Mouse (Mus musculus) spleen, adult 2 months (tissue): ENCODE measurements around the gene Dgcr6. TPM values are rescaled to one million over a fixed set of nuclear protein-coding genes. Genes with fewer than 3 reads are reported as not detected.

Experiments
- DNase-seq, 2 experiments: peaks; one replicate each; pipeline versions ENCODE4 v3.0.0 to v3.0.0-alpha.2; 2012 to 2021; ENCODE audit warnings: low spot score in 2 of 2, low read depth in 1 of 2
- H3K27ac ChIP-seq: fragments of 200-500 bp; 2 replicates; pipeline ENCODE4 v1.5.1; 2012; ENCODE audit warnings: low read length, inconsistent platforms; ENCODE audit not compliant: insufficient read depth
- H3K27me3 ChIP-seq: fragments of 200-500 bp; 2 replicates; pipeline ENCODE4 v1.6.1; 2012; ENCODE audit warnings: mild to moderate bottlenecking, moderate library complexity, low read length, inconsistent platforms; ENCODE audit not compliant: control insufficient read depth, insufficient read depth
- H3K36me3 ChIP-seq: fragments of 200-500 bp; 2 replicates; pipeline ENCODE4 v1.6.1; 2012; ENCODE audit warnings: mild to moderate bottlenecking, low read length, inconsistent platforms; ENCODE audit not compliant: control insufficient read depth, insufficient read depth
- H3K4me1 ChIP-seq: fragments of 200-500 bp; 2 replicates; pipeline ENCODE4 v1.6.1; 2011; ENCODE audit warnings: inconsistent platforms; ENCODE audit not compliant: control insufficient read depth, insufficient read depth, insufficient read length
- H3K4me3 ChIP-seq: fragments of 200-500 bp; 2 replicates; pipeline ENCODE4 v1.5.1; 2011; ENCODE audit warnings: mild to moderate bottlenecking, inconsistent platforms; ENCODE audit not compliant: insufficient read depth, insufficient read length; ENCODE audit errors: extremely low read depth
- CTCF ChIP-seq: fragments of 200-500 bp; IDR thresholded peaks from 2 replicates; pipeline ENCODE4 v1.5.1; 2011; ENCODE audit warnings: mild to moderate bottlenecking, inconsistent platforms; ENCODE audit not compliant: insufficient read depth, insufficient read length, insufficient replicate concordance; ENCODE audit errors: extremely low read depth
- POLR2A ChIP-seq: fragments of 200-500 bp; IDR thresholded peaks from 2 replicates; pipeline ENCODE4 v1.6.1; 2011; ENCODE audit warnings: low read depth, low read length, inconsistent platforms
- WGBS: fragments of 180-500 bp; shearing (Covaris S2); methylation state at CpG from one replicate; pipeline ENCODE4 v1.1.7; 2018; 5-methylcytosine and 5-hydroxymethylcytosine counted together
- polyA plus RNA-seq: library from polyadenylated mRNA; depleted of rRNA; stranded (reverse); fragments of >200 nt; gene quantifications from 2 replicates; pipeline ENCODE4 v1.2.3, GENCODE M21; 2012

Dgcr6 gene
- polyA plus RNA-seq, 1 experiment, result 17.6 TPM

- Histone ChIP-seq H3K4me3 (no peak overlapping the region), H3K36me3 (no peaks in the 10 kb centered on the region), H3K4me1 (no peaks in the 10 kb centered on the region), H3K27me3 (no peaks in the 10 kb centered on the region), H3K27ac (no peak overlapping the region)
- WGBS, result 40% methylated on average over 2 of the region's 2 CpGs
- TF ChIP-seq POLR2A (no peak), CTCF (no peak)
- no peak for DNase-seq
Observed at GRCm38 (mm10) chr16:18031752-18032151, 20.9 kb upstream of the Dgcr6 start.

- Histone ChIP-seq H3K4me3 (no peak overlapping the region), H3K36me3 (no peaks in the 10 kb centered on the region), H3K27me3 (no peaks in the 10 kb centered on the region), H3K4me1 (no peaks in the 10 kb centered on the region), H3K27ac (no peak overlapping the region)
- WGBS, result 73% methylated on average over 4 of the region's 4 CpGs
- no peak for DNase-seq
- no peak for TF ChIP-seq CTCF
Observed at GRCm38 (mm10) chr16:18033289-18033688, 19.4 kb upstream of the Dgcr6 start.

DNA sequence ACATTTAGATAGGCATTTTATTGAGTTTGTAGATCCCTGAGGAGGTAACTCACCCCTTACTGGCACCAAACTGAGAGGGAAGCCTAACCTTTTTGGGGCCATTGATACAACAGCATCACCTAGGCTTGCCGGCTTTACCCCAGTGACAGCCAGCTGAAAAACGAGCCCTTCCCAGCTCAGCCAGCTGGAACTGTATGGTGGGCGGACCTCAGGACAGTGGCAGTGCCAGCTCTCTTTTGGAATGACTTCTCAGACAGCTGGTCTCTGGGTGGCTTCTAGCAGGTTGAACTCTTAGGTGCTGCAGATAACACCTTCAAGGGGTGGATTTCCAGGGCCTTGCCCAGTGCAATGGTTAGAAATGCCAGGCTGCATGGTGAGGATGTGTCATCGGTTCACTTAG, 18.4 kb upstream of the Dgcr6 start:
- Histone ChIP-seq H3K27ac (no peak overlapping the region), H3K27me3 (no peaks in the 10 kb centered on the region), H3K4me3 (no peak overlapping the region), H3K4me1 (no peaks in the 10 kb centered on the region), H3K36me3 (no peaks in the 10 kb centered on the region)
- 90% methylated on average over 4 of the region's 4 CpGs for WGBS
- no peak for TF ChIP-seq POLR2A
- no peak for TF ChIP-seq CTCF
- DNase-seq, result no peak

DNA sequence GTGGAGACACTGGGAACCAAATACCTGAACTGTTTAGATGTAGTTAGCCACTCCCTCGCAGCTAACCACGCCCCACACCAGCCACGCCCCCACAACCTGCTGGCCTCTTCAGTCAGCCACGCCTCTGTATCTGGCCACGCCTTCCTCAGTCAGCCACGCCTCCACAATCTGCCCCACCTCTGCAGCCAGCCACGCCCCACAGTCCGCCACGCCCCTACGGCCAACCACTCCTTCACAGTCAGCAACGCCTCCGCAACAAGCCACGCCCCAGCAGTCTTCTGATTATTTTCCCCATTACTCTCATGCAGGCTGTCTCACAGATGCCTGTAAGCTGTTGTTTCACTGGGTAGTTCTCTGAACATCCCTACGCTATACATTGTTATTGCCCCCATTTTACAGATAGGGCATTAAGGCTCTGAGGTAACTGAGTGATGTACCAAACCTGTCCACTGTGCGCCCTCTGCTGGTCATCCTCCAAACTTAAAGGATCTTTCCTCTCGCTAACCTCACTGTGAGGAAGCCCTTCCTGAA, 16.2 kb upstream of the Dgcr6 start:
- H3K27me3 ChIP-seq, result no peaks in the 10 kb centered on the region
- H3K36me3 ChIP-seq, result no peaks in the 10 kb centered on the region
- no peak for TF ChIP-seq POLR2A
- TF ChIP-seq CTCF, result peak; percentile 38; the same call in 1 of the 2 replicates
- WGBS, result 43% methylated on average over 16 of the region's 16 CpGs
- peak in 1 of 2 experiments; percentile 56 for DNase-seq
- no peak overlapping the region for H3K4me3 ChIP-seq
- H3K4me1 ChIP-seq, result no peaks in the 10 kb centered on the region
- no peak overlapping the region for H3K27ac ChIP-seq

DNA sequence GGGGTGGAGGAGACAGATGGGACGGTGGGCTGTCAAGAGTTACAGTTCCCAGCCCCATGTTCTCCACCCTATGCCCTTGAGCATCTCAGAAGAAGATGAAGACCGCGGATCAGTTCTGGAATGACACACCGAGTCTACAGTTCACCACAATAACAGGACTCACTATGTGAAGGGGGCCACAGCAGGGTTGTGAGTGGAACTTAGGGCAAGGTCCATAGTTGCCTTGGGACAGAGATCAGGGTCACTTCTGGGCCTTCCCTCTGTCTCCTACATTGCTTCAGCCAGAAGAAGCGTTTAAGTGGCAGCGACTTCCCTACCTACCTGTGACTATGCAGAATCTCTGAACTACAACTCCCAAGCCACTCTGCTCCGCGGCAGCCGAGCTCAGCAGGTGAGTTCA, 15.6 kb upstream of the Dgcr6 start:
- H3K27ac ChIP-seq, result no peak overlapping the region
- TF ChIP-seq POLR2A (no peak), CTCF (no peak)
- no peak overlapping the region for H3K4me3 ChIP-seq
- H3K4me1 ChIP-seq, result no peaks in the 10 kb centered on the region
- no peak for DNase-seq
- WGBS, result 63% methylated on average over 9 of the region's 9 CpGs
- H3K36me3 ChIP-seq, result no peaks in the 10 kb centered on the region
- no peaks in the 10 kb centered on the region for H3K27me3 ChIP-seq

DNA sequence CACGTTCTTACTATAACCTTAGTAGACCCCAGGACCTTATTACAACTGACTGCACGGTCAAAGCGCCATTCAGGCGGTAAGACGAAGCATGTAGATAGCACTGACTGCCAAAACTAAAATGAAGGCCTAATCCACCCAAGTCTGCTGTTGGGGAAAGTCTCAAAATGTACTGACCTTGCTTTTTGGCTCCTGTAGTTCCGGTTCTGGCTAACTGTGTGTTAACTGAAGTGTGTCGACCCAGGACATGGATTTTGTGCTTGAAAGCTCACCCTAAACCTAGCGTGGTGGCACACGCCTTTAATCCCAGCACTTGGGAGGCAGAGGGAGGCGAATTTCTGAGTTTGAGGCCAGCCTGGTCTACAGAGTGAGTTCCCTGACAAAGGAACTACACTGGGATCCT, 7.7 kb upstream of the Dgcr6 start:
- Histone ChIP-seq H3K4me3 (no peak overlapping the region), H3K27me3 (no peaks in the 10 kb centered on the region), H3K27ac (no peak overlapping the region), H3K4me1 (no peaks in the 10 kb centered on the region; the same call in 1 of the 2 replicates), H3K36me3 (no peaks in the 10 kb centered on the region)
- no peak for TF ChIP-seq CTCF
- TF ChIP-seq POLR2A, result no peak
- WGBS, result 95% methylated on average over 10 of the region's 10 CpGs
- no peak for DNase-seq

- peak in 1 of 2 experiments; percentile 25 for DNase-seq
- TF ChIP-seq CTCF (no peak), POLR2A (no peak)
- Histone ChIP-seq H3K27me3 (no peaks in the 10 kb centered on the region), H3K36me3 (no peaks in the 10 kb centered on the region), H3K4me1 (no peaks in the 10 kb centered on the region; the same call in 1 of the 2 replicates), H3K4me3 (no peak overlapping the region), H3K27ac (no peak overlapping the region)
- WGBS, result 3% methylated on average over 3 of the region's 3 CpGs
Observed at GRCm38 (mm10) chr16:18047660-18048059, 5.0 kb upstream of the Dgcr6 start.
